Mouse (Mus musculus) lung, embryonic 15.5 days (tissue): ENCODE data around the gene Olfr420. TPM values are rescaled to one million over a fixed set of nuclear protein-coding genes. Genes with fewer than 3 reads are reported as not detected.

Source experiments
- ATAC-seq: fragments of 200-750 bp; cut with Nextera tagmentation; 2 replicates; pipeline ENCODE4 v1.8.0; 2017; ENCODE audit warnings: moderate number of reproducible peaks, borderline replicate concordance; ENCODE audit not compliant: low FRiP score, low TSS enrichment; ENCODE audit errors: extremely low read depth
- H3K27ac ChIP-seq: fragments of 300-500 bp; sonication (generic); 2 replicates; pipeline ENCODE4 v1.5.1; 2015; ENCODE audit warnings: moderate library complexity, mild to moderate bottlenecking, inconsistent platforms
- H3K27me3 ChIP-seq: fragments of 300-500 bp; sonication (generic); 2 replicates; pipeline ENCODE4 v1.6.1; 2015; ENCODE audit warnings: inconsistent platforms
- H3K36me3 ChIP-seq: fragments of 300-500 bp; sonication (generic); 2 replicates; pipeline ENCODE4 v1.6.1; 2015; ENCODE audit warnings: inconsistent platforms
- H3K4me1 ChIP-seq: fragments of 300-500 bp; sonication (generic); 2 replicates; pipeline ENCODE4 v1.6.1; 2015; ENCODE audit warnings: inconsistent platforms
- H3K4me2 ChIP-seq: fragments of 300-500 bp; sonication (generic); 2 replicates; pipeline ENCODE4 v1.6.1; 2015; ENCODE audit warnings: inconsistent platforms, mild to moderate bottlenecking, moderate library complexity
- H3K4me3 ChIP-seq: fragments of 300-500 bp; sonication (generic); 2 replicates; pipeline ENCODE4 v1.5.1; 2015; ENCODE audit warnings: mild to moderate bottlenecking, inconsistent platforms
- H3K9ac ChIP-seq: fragments of 300-500 bp; sonication (generic); 2 replicates; pipeline ENCODE4 v1.6.1; 2015; ENCODE audit warnings: inconsistent platforms
- H3K9me3 ChIP-seq: fragments of 300-500 bp; sonication (generic); 2 replicates; pipeline ENCODE4 v1.6.1; 2016; ENCODE audit warnings: inconsistent platforms
- WGBS: fragments of 180-500 bp; shearing (Covaris S2); methylation state at CpG from one replicate; pipeline ENCODE4 v1.1.7; 2015; 5-methylcytosine and 5-hydroxymethylcytosine counted together
- polyA plus RNA-seq: library from polyadenylated mRNA; unstranded; fragments of >200 nt; fragmentation: Nextera tagmentation; extraction: Ambion mirVana; gene quantifications from 2 replicates; pipeline ENCODE4 v1.2.1, GENCODE M21; 2015

Olfr420 gene
- polyA plus RNA-seq: not detected in 2 replicates

- no peaks in the 10 kb centered on the region for H3K27me3 ChIP-seq
- no peak within 1 kb of the TSS for H3K4me2 ChIP-seq
- H3K9ac ChIP-seq: no peak within 1 kb of the TSS
- no peaks in the 10 kb centered on the region for H3K36me3 ChIP-seq
- WGBS: 71% methylated on average over 1 of the region's 1 CpGs
- H3K4me3 ChIP-seq: no peak within 1 kb of the TSS
- H3K27ac ChIP-seq: no peak within 1 kb of the TSS
- no peaks in the 10 kb centered on the region for H3K4me1 ChIP-seq
- no peaks in the 10 kb centered on the region for H3K9me3 ChIP-seq
- no peak for ATAC-seq
Measured at GRCm38 (mm10) chr1:174155333-174155732, at the start of gene Olfr420. Gene Olfr420 (plus strand): TSS chr1:174155633.

GRCm38 (mm10) chr1:174121062-174121461 lies 34.4 kb upstream of the Olfr420 start, which contains the start of gene Olfr231:
Gene Olfr231 (minus strand): TSS chr1:174121162.
- no peaks in the 10 kb centered on the region for H3K36me3 ChIP-seq
- no peak within 1 kb of the TSS for H3K27ac ChIP-seq
- no peaks in the 10 kb centered on the region for H3K4me1 ChIP-seq
- no peak within 1 kb of the TSS for H3K4me3 ChIP-seq
- no peaks in the 10 kb centered on the region for H3K9me3 ChIP-seq
- no peak within 1 kb of the TSS for H3K4me2 ChIP-seq
- H3K27me3 ChIP-seq: no peaks in the 10 kb centered on the region
- ATAC-seq: no peak
- 42% methylated on average over 2 of the region's 2 CpGs for whole genome bisulfite sequencing
- H3K9ac ChIP-seq: no peak within 1 kb of the TSS

GRCm38 (mm10) chr1:174131217-174131616 lies 24.2 kb upstream of the Olfr420 start, which contains the start of gene Olfr424:
Gene Olfr424 (plus strand): TSS chr1:174131517.
- no peak for ATAC-seq
- 80% methylated on average over 3 of the region's 3 CpGs for WGBS

GRCm38 (mm10) chr1:174131999-174132398 lies 23.4 kb upstream of the Olfr420 start:
- Histone ChIP-seq H3K4me2 (no peak overlapping the region), H3K27me3 (no peaks in the 10 kb centered on the region), H3K4me3 (no peak overlapping the region), H3K27ac (no peak overlapping the region), H3K9ac (no peak overlapping the region), H3K9me3 (no peaks in the 10 kb centered on the region), H3K36me3 (no peaks in the 10 kb centered on the region), H3K4me1 (no peaks in the 10 kb centered on the region)
- no peak for ATAC-seq
- WGBS: 71% methylated on average over 3 of the region's 3 CpGs

More at GRCm38 (mm10) chr1:174131217-174131616, 24.2 kb upstream of the Olfr420 start, which contains the start of gene Olfr424:
- no peaks in the 10 kb centered on the region for H3K9me3 ChIP-seq
- H3K36me3 ChIP-seq: no peaks in the 10 kb centered on the region
- no peak within 1 kb of the TSS for H3K9ac ChIP-seq
- H3K27me3 ChIP-seq: no peaks in the 10 kb centered on the region
- no peak within 1 kb of the TSS for H3K4me3 ChIP-seq
- H3K4me1 ChIP-seq: no peaks in the 10 kb centered on the region
- no peak within 1 kb of the TSS for H3K27ac ChIP-seq
- no peak within 1 kb of the TSS for H3K4me2 ChIP-seq

GRCm38 (mm10) chr1:174141384-174141783 lies 14.0 kb upstream of the Olfr420 start:
- WGBS: 65% methylated on average over 2 of the region's 2 CpGs
- no peak overlapping the region for H3K4me3 ChIP-seq
- H3K4me1 ChIP-seq: no peaks in the 10 kb centered on the region
- no peak for ATAC-seq
- no peak overlapping the region for H3K4me2 ChIP-seq
- H3K36me3 ChIP-seq: no peaks in the 10 kb centered on the region
- H3K27ac ChIP-seq: no peak overlapping the region
- H3K9ac ChIP-seq: no peak overlapping the region
- H3K27me3 ChIP-seq: no peaks in the 10 kb centered on the region
- H3K9me3 ChIP-seq: no peaks in the 10 kb centered on the region

- H3K9ac ChIP-seq: no peak overlapping the region
- no peaks in the 10 kb centered on the region for H3K27me3 ChIP-seq
- 62% methylated on average over 1 of the region's 1 CpGs for WGBS
- H3K4me1 ChIP-seq: no peaks in the 10 kb centered on the region
- H3K9me3 ChIP-seq: no peaks in the 10 kb centered on the region
- no peak overlapping the region for H3K4me3 ChIP-seq
- ATAC-seq: no peak
- no peaks in the 10 kb centered on the region for H3K36me3 ChIP-seq
- H3K27ac ChIP-seq: no peak overlapping the region
- no peak overlapping the region for H3K4me2 ChIP-seq
Measured at GRCm38 (mm10) chr1:174146696-174147095, 8.7 kb upstream of the Olfr420 start.

- Histone ChIP-seq H3K4me1 (no peaks in the 10 kb centered on the region), H3K9me3 (no peaks in the 10 kb centered on the region), H3K9ac (no peak overlapping the region), H3K4me3 (no peak overlapping the region), H3K4me2 (no peak overlapping the region), H3K27ac (no peak overlapping the region), H3K36me3 (no peaks in the 10 kb centered on the region), H3K27me3 (no peaks in the 10 kb centered on the region)
- 77% methylated on average over 2 of the region's 2 CpGs for WGBS
- ATAC-seq: no peak
Measured at GRCm38 (mm10) chr1:174149289-174149688, 6.1 kb upstream of the Olfr420 start.

- H3K27me3 ChIP-seq: no peaks in the 10 kb centered on the region
- no peaks in the 10 kb centered on the region for H3K4me1 ChIP-seq
- ATAC-seq: no peak
- H3K9me3 ChIP-seq: no peaks in the 10 kb centered on the region
- no peak overlapping the region for H3K27ac ChIP-seq
- H3K4me3 ChIP-seq: no peak overlapping the region
- no peak overlapping the region for H3K4me2 ChIP-seq
- no peak overlapping the region for H3K9ac ChIP-seq
- no peaks in the 10 kb centered on the region for H3K36me3 ChIP-seq
- 74% methylated on average over 3 of the region's 3 CpGs for WGBS
Measured at GRCm38 (mm10) chr1:174157622-174158021, 2.2 kb downstream of the Olfr420 start.

GRCm38 (mm10) chr1:174158512-174158911 lies 3.1 kb downstream of the Olfr420 start:
- H3K4me2 ChIP-seq: no peak overlapping the region
- H3K4me1 ChIP-seq: no peaks in the 10 kb centered on the region
- no peak overlapping the region for H3K4me3 ChIP-seq
- H3K36me3 ChIP-seq: no peaks in the 10 kb centered on the region
- 91% methylated on average over 1 of the region's 1 CpGs for WGBS
- no peak for ATAC-seq
- H3K9me3 ChIP-seq: no peaks in the 10 kb centered on the region
- H3K27me3 ChIP-seq: no peaks in the 10 kb centered on the region
- no peak overlapping the region for H3K9ac ChIP-seq
- H3K27ac ChIP-seq: no peak overlapping the region

- 87% methylated on average over 10 of the region's 10 CpGs for WGBS
- no peaks in the 10 kb centered on the region for H3K9me3 ChIP-seq
- no peak for ATAC-seq
- H3K4me3 ChIP-seq: no peak overlapping the region
- no peaks in the 10 kb centered on the region for H3K36me3 ChIP-seq
- H3K27me3 ChIP-seq: no peaks in the 10 kb centered on the region
- no peak overlapping the region for H3K9ac ChIP-seq
- no peaks in the 10 kb centered on the region for H3K4me1 ChIP-seq
- H3K27ac ChIP-seq: no peak overlapping the region
- no peak overlapping the region for H3K4me2 ChIP-seq
Measured at GRCm38 (mm10) chr1:174159095-174159494, 3.7 kb downstream of the Olfr420 start.

GRCm38 (mm10) chr1:174169024-174169423 lies 13.6 kb downstream of the Olfr420 start:
- no peak for ATAC-seq
- no peak overlapping the region for H3K27ac ChIP-seq

GRCm38 (mm10) chr1:174170706-174171501 lies 15.5 kb downstream of the Olfr420 start:
- no peak overlapping the region for H3K4me3 ChIP-seq
- WGBS: 52% methylated on average over 5 of the region's 5 CpGs
- no peak for ATAC-seq
- H3K27ac ChIP-seq: no peak overlapping the region
- H3K9ac ChIP-seq: no peak overlapping the region
- H3K9me3 ChIP-seq: no peaks in the 10 kb centered on the region
- H3K27me3 ChIP-seq: no peaks in the 10 kb centered on the region
- no peaks in the 10 kb centered on the region for H3K4me1 ChIP-seq
- H3K36me3 ChIP-seq: no peaks in the 10 kb centered on the region
- no peak overlapping the region for H3K4me2 ChIP-seq

More at GRCm38 (mm10) chr1:174169024-174169423, 13.6 kb downstream of the Olfr420 start:
- no peaks in the 10 kb centered on the region for H3K4me1 ChIP-seq
- no peaks in the 10 kb centered on the region for H3K27me3 ChIP-seq
- H3K9ac ChIP-seq: no peak overlapping the region
- H3K36me3 ChIP-seq: no peaks in the 10 kb centered on the region
- H3K4me2 ChIP-seq: no peak overlapping the region
- H3K4me3 ChIP-seq: no peak overlapping the region
- H3K9me3 ChIP-seq: no peaks in the 10 kb centered on the region
